Mouse (Mus musculus): Measurements from ENCODE around the gene Slc39a7. TPM values are rescaled to one million over a fixed set of nuclear protein-coding genes. Genes with fewer than 3 reads are reported as not detected.

The Slc39a7 gene
- polyA plus RNA-seq, 1 experiment = 3.5 TPM

GRCm38 (mm10) chr17:34026917-34027655 is 4.4 kb downstream of the Slc39a7 start:
- H3K36me3 ChIP-seq (ENCODE audit: control insufficient read depth) = peaks cover 43% of the 10 kb centered on the region
- peaks cover 79% of the 10 kb centered on the region for H3K4me1 ChIP-seq (ENCODE audit: control insufficient read depth)

GRCm38 (mm10) chr17:34026221-34026620 is 5.3 kb downstream of the Slc39a7 start:
- Histone ChIP-seq H3K36me3 (ENCODE audit: control insufficient read depth) (peaks cover 51% of the 10 kb centered on the region), H3K27me3 (ENCODE audit: control insufficient read depth) (no peaks in the 10 kb centered on the region), H3K9me3 (ENCODE audit: control insufficient read depth, low read length) (peaks cover 20% of the 10 kb centered on the region), H3K4me3 (replicated peaks) (peak overlapping the region; percentile 1), H3K4me1 (ENCODE audit: control insufficient read depth) (peaks cover 79% of the 10 kb centered on the region)
- TF ChIP-seq TAL1 (IDR thresholded peaks at IDR 0.05; ENCODE audit: low read length) = no peak
- TF ChIP-seq GATA1 (IDR thresholded peaks at IDR 0.05; ENCODE audit: low read length) = no peak

More at GRCm38 (mm10) chr17:34026917-34027655, 4.4 kb downstream of the Slc39a7 start:
- no peak for TF ChIP-seq TAL1 (IDR thresholded peaks at IDR 0.05; ENCODE audit: low read length)
- no peak for TF ChIP-seq GATA1 (IDR thresholded peaks at IDR 0.05; ENCODE audit: low read length)
- Histone ChIP-seq H3K4me3 (replicated peaks) (peak overlapping the region; percentile 84), H3K27me3 (ENCODE audit: control insufficient read depth) (no peaks in the 10 kb centered on the region), H3K9me3 (ENCODE audit: control insufficient read depth, low read length) (peaks cover 13% of the 10 kb centered on the region)

GRCm38 (mm10) chr17:34025756-34026151 is 5.7 kb downstream of the Slc39a7 start:
- Histone ChIP-seq H3K27me3 (ENCODE audit: control insufficient read depth) (no peaks in the 10 kb centered on the region), H3K4me3 (replicated peaks) (peak overlapping the region; percentile 91), H3K9me3 (ENCODE audit: control insufficient read depth, low read length) (peaks cover 25% of the 10 kb centered on the region), H3K36me3 (ENCODE audit: control insufficient read depth) (peaks cover 54% of the 10 kb centered on the region), H3K4me1 (ENCODE audit: control insufficient read depth) (peaks cover 74% of the 10 kb centered on the region)
- TF ChIP-seq GATA1 (IDR thresholded peaks at IDR 0.05; ENCODE audit: low read length) = no peak
- no peak for TF ChIP-seq TAL1 (IDR thresholded peaks at IDR 0.05; ENCODE audit: low read length)

GRCm38 (mm10) chr17:34024861-34025755 is 6.4 kb downstream of the Slc39a7 start:
- peaks cover 49% of the 10 kb centered on the region for H3K36me3 ChIP-seq (ENCODE audit: control insufficient read depth)
- H3K27me3 ChIP-seq (ENCODE audit: control insufficient read depth) = no peaks in the 10 kb centered on the region
- no peak for TF ChIP-seq GATA1 (IDR thresholded peaks at IDR 0.05; ENCODE audit: low read length)
- peaks cover 29% of the 10 kb centered on the region for H3K9me3 ChIP-seq (ENCODE audit: control insufficient read depth, low read length)
- H3K4me3 ChIP-seq (replicated peaks) = peak overlapping the region; percentile 91
- peaks cover 68% of the 10 kb centered on the region for H3K4me1 ChIP-seq (ENCODE audit: control insufficient read depth)

DNA sequence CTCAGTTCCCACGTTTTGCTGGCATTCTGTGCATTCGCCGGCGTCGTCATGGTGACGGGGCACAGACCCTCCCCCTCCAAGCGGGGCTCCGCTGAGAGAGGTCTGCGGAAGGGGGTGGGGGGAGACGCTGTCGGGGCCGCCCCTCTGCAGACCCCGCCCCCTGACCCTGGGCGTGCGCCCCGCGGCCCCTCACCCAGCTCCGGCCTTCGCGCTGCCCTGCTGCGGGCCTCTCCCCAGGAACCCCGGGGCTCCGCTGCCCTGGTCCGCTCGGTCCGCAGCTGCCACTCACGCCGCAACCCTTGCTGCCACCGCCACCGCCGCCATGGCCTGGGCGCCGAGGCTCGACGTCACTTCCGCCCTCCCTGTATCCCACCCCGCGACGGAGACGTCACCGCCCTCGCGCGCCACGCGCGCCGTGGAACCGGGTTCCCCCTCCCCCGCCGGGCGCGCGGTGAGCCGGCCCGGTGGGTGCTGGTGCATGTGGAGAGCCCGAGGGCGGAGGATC is 7.1 kb downstream of the Slc39a7 start, which contains the start of gene Ring1:
Gene Ring1 (minus strand): TSS at position 364 of the 505 bp plus-strand sequence.
- Histone ChIP-seq H3K4me1 (ENCODE audit: control insufficient read depth) (peaks cover 60% of the 10 kb centered on the region), H3K4me3 (replicated peaks) (peak within 1 kb of the TSS; percentile 91), H3K9me3 (ENCODE audit: control insufficient read depth, low read length) (peaks cover 36% of the 10 kb centered on the region), H3K36me3 (ENCODE audit: control insufficient read depth) (peaks cover 41% of the 10 kb centered on the region), H3K27me3 (ENCODE audit: control insufficient read depth) (no peaks in the 10 kb centered on the region)
- no peak for TF ChIP-seq TAL1 (IDR thresholded peaks at IDR 0.05; ENCODE audit: low read length)
- TF ChIP-seq GATA1 (IDR thresholded peaks at IDR 0.05; ENCODE audit: low read length) = no peak

DNA sequence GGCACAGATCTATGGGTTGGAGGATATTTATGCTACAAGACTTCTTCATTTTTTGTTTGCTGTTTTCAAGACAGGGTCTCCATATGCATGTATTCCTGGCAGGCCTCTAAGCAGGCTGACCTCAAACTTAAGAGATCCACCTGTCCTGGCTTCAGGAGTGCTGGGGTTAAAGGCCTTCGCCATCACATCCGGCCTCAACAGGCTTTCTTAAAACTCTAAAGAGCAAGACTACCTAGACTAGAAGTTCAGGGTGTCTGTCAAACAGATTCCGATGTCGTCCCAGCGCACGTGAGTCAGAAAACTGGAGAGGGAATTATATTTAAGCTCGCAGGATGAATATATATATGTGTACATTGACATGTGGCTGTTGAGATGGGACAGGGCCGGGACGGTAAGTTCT is 7.8 kb downstream of the Slc39a7 start:
- no peak for TF ChIP-seq TAL1 (IDR thresholded peaks at IDR 0.05; ENCODE audit: low read length)
- no peak for TF ChIP-seq GATA1 (IDR thresholded peaks at IDR 0.05; ENCODE audit: low read length)
- Histone ChIP-seq H3K4me1 (ENCODE audit: control insufficient read depth) (peaks cover 53% of the 10 kb centered on the region), H3K36me3 (ENCODE audit: control insufficient read depth) (peaks cover 34% of the 10 kb centered on the region), H3K4me3 (replicated peaks) (peak overlapping the region; percentile 91), H3K9me3 (ENCODE audit: control insufficient read depth, low read length) (peaks cover 41% of the 10 kb centered on the region), H3K27me3 (ENCODE audit: control insufficient read depth) (no peaks in the 10 kb centered on the region)

GRCm38 (mm10) chr17:34022987-34023386 is 8.5 kb downstream of the Slc39a7 start:
- Histone ChIP-seq H3K9me3 (ENCODE audit: control insufficient read depth, low read length) (peaks cover 44% of the 10 kb centered on the region), H3K4me3 (replicated peaks) (no peak overlapping the region), H3K4me1 (ENCODE audit: control insufficient read depth) (peaks cover 46% of the 10 kb centered on the region), H3K27me3 (ENCODE audit: control insufficient read depth) (no peaks in the 10 kb centered on the region), H3K36me3 (ENCODE audit: control insufficient read depth) (peaks cover 27% of the 10 kb centered on the region)
- TF ChIP-seq GATA1 (IDR thresholded peaks at IDR 0.05; ENCODE audit: low read length) = no peak
- no peak for TF ChIP-seq TAL1 (IDR thresholded peaks at IDR 0.05; ENCODE audit: low read length)

GRCm38 (mm10) chr17:34022414-34022783 is 9.1 kb downstream of the Slc39a7 start:
- Histone ChIP-seq H3K9me3 (ENCODE audit: control insufficient read depth, low read length) (peaks cover 44% of the 10 kb centered on the region), H3K4me1 (ENCODE audit: control insufficient read depth) (peaks cover 41% of the 10 kb centered on the region), H3K27me3 (ENCODE audit: control insufficient read depth) (no peaks in the 10 kb centered on the region), H3K36me3 (ENCODE audit: control insufficient read depth) (peaks cover 27% of the 10 kb centered on the region), H3K4me3 (replicated peaks) (no peak overlapping the region)
- no peak for TF ChIP-seq TAL1 (IDR thresholded peaks at IDR 0.05; ENCODE audit: low read length)
